Mouse (Mus musculus) layer of hippocampus, postnatal 14 days (tissue): ENCODE measurements at regions not wholly inside any gene's neighbourhood (a gene's known extent, or its start where the extent isn't known, plus 50 kb on each side); places are given as distances from the start of the nearest gene placed in this dataset.

Experiments used
- DNase-seq, 2 experiments: peaks; one replicate each; pipeline ENCODE4 v3.0.0; 2021 to 2022; ENCODE audit warnings: low spot score in 2 of 2, mixed read lengths in 1 of 2

DNA sequence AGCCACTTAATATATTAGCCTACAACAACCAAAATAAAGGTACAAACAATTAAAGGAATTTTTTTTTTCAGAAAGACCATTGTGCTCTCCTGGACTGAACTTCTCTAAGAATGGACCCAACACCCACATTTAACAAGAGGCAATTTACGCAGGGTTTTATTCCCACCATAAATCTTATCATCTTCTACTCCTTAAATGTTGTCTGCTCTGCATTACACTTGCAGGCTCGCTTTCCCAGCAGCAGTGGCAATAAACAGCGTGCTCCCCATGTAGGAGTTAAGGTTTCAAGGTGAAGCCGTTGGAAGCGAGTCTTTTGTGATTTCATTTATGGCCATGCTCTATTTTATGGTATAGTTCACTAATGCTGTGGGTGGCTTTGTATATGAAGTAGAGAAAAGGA, 76.0 kb upstream of the Nhs start:
- no peak for DNase-seq

DNA sequence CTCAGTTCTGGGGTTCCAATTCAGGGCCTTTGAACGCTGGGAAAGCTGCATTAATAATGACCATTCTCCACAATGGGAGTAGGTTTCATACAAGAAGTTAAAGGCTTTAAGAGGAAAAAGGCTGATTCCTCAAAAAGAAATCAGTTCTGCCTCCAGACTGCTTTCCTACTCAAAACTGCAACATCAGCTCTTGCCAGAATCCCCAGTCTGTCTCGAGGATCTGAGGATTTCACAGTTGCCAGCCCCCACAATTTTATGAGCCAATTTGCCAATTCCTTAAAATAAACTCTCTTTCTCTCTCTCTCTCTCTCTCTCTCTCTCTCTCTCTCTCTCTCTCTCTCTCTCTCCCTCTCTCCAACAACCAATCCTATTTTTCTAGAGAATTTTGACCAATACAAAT, 51.3 kb upstream of the Nhs start:
- DNase-seq: no peak
